Mouse (Mus musculus): ENCODE data around the gene Gm49388.

DNA sequence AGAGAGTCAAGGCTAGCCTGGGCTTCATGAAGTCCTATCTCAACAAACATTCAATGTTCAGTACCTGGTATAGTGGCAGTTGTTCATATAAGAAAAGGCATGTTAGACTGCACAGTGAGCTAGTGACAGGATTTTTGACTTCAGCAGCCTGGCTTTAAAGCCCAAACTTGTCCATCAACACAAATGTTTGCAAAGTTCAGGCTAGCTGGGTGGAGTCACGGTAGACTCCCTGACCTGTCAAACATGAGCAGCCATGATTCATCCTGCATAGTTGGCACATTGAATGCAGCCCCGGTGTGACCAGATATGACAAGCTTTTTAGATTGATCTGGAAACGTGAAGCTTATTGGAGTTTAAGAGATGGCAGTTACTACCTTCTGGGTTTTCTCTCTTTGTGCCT, 13.3 kb upstream of the Gm49388 start:
- TF ChIP-seq EP300 (IDR thresholded peaks at IDR 0.05; ENCODE audit: insufficient read depth, low read depth, low read length) (no peak), CTCF (IDR thresholded peaks at IDR 0.05; ENCODE audit: low read depth, low read length) (no peak)
